Mouse (Mus musculus): ENCODE results near the gene Rab40b. TPM values are rescaled to one million over a fixed set of nuclear protein-coding genes. Genes with fewer than 3 reads are reported as not detected.
A peak's percentile ranks its signal among the peaks of the same experiment; 100 is the strongest.

The Rab40b gene
- total and polyA plus RNA-seq, 3 experiments: not detected

DNA sequence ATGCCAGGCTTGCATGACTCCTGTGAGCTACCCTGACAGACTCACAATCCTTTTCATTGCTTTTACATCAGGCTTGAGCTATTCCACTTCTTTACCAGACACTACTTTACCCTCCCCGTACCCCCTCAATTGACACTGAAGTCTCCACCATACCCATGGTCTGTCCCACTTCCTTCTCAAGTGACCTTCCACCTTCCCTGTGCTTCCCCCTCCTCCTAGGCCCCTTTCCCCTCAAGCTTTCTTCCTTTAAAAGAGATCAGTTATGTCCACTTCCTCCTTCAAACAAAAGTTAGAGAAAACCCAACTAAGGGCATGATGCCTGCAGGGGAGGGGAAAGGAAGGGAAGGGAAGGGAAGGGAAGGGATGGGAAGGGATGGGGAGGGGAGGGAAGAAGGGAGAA lies 47.8 kb downstream of the Rab40b start:
- Histone ChIP-seq H3K27me3 (replicated peaks) (no peaks in the 10 kb centered on the region), H3K4me3 (replicated peaks in 1 of 3; ENCODE audit: low read depth in 2 of 3, low read length in 2 of 3, poor library complexity in 1 of 3) (peak overlapping the region in 1 of 3 experiments; percentile 6), H3K9me3 (replicated peaks; ENCODE audit: low read length) (no peaks in the 10 kb centered on the region), H3K4me2 (ENCODE audit: insufficient read depth, low read depth, poor library complexity, severe bottlenecking) (peak overlapping the region; percentile 53), H3K36me3 (replicated peaks in 1 of 2; ENCODE audit: control insufficient read depth in 1 of 2, insufficient read depth in 1 of 2, low read length in 1 of 2) (peaks cover 30 to 70% of the 10 kb centered on the region in 2 experiments), H3K27ac (ENCODE audit: insufficient read depth, low read depth) (peak overlapping the region; percentile 48), H3K79me2 (replicated peaks; ENCODE audit: control insufficient read depth, extremely low read depth, insufficient read depth, poor library complexity, severe bottlenecking) (peaks cover 22% of the 10 kb centered on the region), H3K4me1 (ENCODE audit: control insufficient read depth in 1 of 2, insufficient read depth in 2 of 2) (peaks cover 13 to 42% of the 10 kb centered on the region in 2 experiments), H3K9ac (ENCODE audit: insufficient read depth, low read depth) (no peak overlapping the region)
- dilution Hi-C loops (cut with MboI; ENCODE audit: extremely low pct_ligation_motif_present, extremely low pct_unique_long_range_greater_than_20kb, low sequenced_read_pairs): no loop called here
- in situ Hi-C loops (cut with MboI; ENCODE audit: low pct_ligation_motif_present, low pct_unique_long_range_greater_than_20kb, low sequenced_read_pairs): no loop called here
- peak; percentile 8 for DNase-seq (ENCODE audit: extremely low read depth)
- TF ChIP-seq KAT2A (IDR thresholded peaks at IDR 0.05; ENCODE audit: insufficient replicate concordance, low read length) (no peak), IRF4 (IDR thresholded peaks at IDR 0.05; ENCODE audit: low read depth, low read length) (0 out of 2 replicates have a peak, but pooled peaks have one; percentile 9)

DNA sequence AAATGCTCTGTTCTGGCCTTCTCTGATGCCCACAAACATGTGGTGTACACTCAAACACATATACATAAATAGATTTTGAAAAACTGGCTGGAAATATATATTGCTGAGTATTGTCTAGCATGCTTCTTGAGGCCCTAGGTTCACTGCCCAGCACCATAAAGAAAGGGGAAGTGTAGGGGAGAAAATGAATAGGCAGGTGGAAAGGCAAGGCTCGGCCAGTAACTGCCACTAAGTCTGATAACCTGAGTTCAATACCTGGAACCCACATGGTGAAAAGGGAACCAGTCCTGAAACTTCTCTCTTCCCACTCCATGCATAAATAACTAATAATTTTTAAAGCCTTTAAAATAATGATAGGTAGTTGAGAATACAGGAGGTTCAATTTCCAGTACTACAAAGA lies 48.4 kb downstream of the Rab40b start:
- Histone ChIP-seq H3K79me2 (replicated peaks; ENCODE audit: control insufficient read depth, extremely low read depth, insufficient read depth, poor library complexity, severe bottlenecking) (peaks cover 22% of the 10 kb centered on the region), H3K27me3 (replicated peaks) (no peaks in the 10 kb centered on the region), H3K9ac (ENCODE audit: insufficient read depth, low read depth) (no peak overlapping the region), H3K4me1 (ENCODE audit: control insufficient read depth in 1 of 2, insufficient read depth in 2 of 2) (peaks cover 13 to 42% of the 10 kb centered on the region in 2 experiments), H3K4me2 (ENCODE audit: insufficient read depth, low read depth, poor library complexity, severe bottlenecking) (peak overlapping the region; percentile 53; the same call in 1 of the 2 replicates), H3K4me3 (replicated peaks in 1 of 3; ENCODE audit: low read depth in 2 of 3, low read length in 2 of 3, poor library complexity in 1 of 3) (no peak overlapping the region), H3K27ac (ENCODE audit: insufficient read depth, low read depth) (no peak overlapping the region), H3K9me3 (replicated peaks; ENCODE audit: low read length) (no peaks in the 10 kb centered on the region), H3K36me3 (replicated peaks in 1 of 2; ENCODE audit: control insufficient read depth in 1 of 2, insufficient read depth in 1 of 2, low read length in 1 of 2) (peaks cover 32 to 71% of the 10 kb centered on the region in 2 experiments)
- DNase-seq (ENCODE audit: extremely low read depth): peak; percentile 65
- TF ChIP-seq GABPA (IDR thresholded peaks at IDR 0.05; ENCODE audit: insufficient replicate concordance, low read depth, low read length): no peak
- TF ChIP-seq ETS1 (conservative IDR thresholded peaks at IDR 0.05; ENCODE audit: low read depth, low read length): no peak
- no peak for TF ChIP-seq HCFC1 (IDR thresholded peaks at IDR 0.05; ENCODE audit: low read depth, low read length)
- TF ChIP-seq SIN3A (IDR thresholded peaks at IDR 0.05; ENCODE audit: low read length): no peak
- no peak for TF ChIP-seq USF1 (IDR thresholded peaks at IDR 0.05; ENCODE audit: low read depth, low read length)
- peak; percentile 43; the same call in 1 of the 2 replicates for TF ChIP-seq JUND (conservative IDR thresholded peaks at IDR 0.05; ENCODE audit: low read depth, low read length)
- peak; percentile 83 for TF ChIP-seq IRF4 (IDR thresholded peaks at IDR 0.05; ENCODE audit: low read depth, low read length)
- no peak for TF ChIP-seq MXI1 (IDR thresholded peaks at IDR 0.05; ENCODE audit: low read depth, low read length)
- TF ChIP-seq ELF1 (IDR thresholded peaks at IDR 0.05; ENCODE audit: low read depth, low read length): no peak
- TF ChIP-seq MYC (IDR thresholded peaks at IDR 0.05; ENCODE audit: low read depth, low read length): no peak
- no peak for TF ChIP-seq NELFE (IDR thresholded peaks at IDR 0.05; ENCODE audit: low read depth, low read length)
- TF ChIP-seq MAZ (IDR thresholded peaks at IDR 0.05; ENCODE audit: low read depth, low read length): no peak
- TF ChIP-seq RAD21 (IDR thresholded peaks at IDR 0.05; ENCODE audit: low read depth, low read length): no peak
- no peak for TF ChIP-seq MAFK (IDR thresholded peaks at IDR 0.05; ENCODE audit: insufficient replicate concordance, low read length)
- peak; percentile 81; the same call in 1 of the 2 replicates for TF ChIP-seq EP300 (IDR thresholded peaks at IDR 0.05; ENCODE audit: low read length)
- TF ChIP-seq CHD1 (IDR thresholded peaks at IDR 0.05; ENCODE audit: low read depth, low read length): no peak
- no peak for TF ChIP-seq ZMIZ1 (IDR thresholded peaks at IDR 0.05; ENCODE audit: low read depth, low read length)
- no peak for TF ChIP-seq E2F4 (IDR thresholded peaks at IDR 0.05; ENCODE audit: insufficient replicate concordance, low read depth, low read length)
- no peak for TF ChIP-seq POLR2AphosphoS2 (IDR thresholded peaks at IDR 0.05; ENCODE audit: low read depth, low read length)
- in situ Hi-C loops (cut with MboI; ENCODE audit: low pct_ligation_motif_present, low pct_unique_long_range_greater_than_20kb, low sequenced_read_pairs) (no loop called here), dilution Hi-C loops (cut with MboI; ENCODE audit: extremely low pct_ligation_motif_present, extremely low pct_unique_long_range_greater_than_20kb, low sequenced_read_pairs) (no loop called here)
